Mouse (Mus musculus) spleen, adult 2 months (tissue): ENCODE measurements around the gene Top2a. TPM values are rescaled to one million over a fixed set of nuclear protein-coding genes. Genes with fewer than 3 reads are reported as not detected.
A peak's percentile ranks its signal among the peaks of the same experiment; 100 is the strongest.

Experiments used
- DNase-seq, 2 experiments: peaks; one replicate each; pipeline versions ENCODE4 v3.0.0 to v3.0.0-alpha.2; 2012 to 2021; ENCODE audit warnings: low spot score in 2 of 2, low read depth in 1 of 2
- H3K27ac ChIP-seq: fragments of 200-500 bp; 2 replicates; pipeline ENCODE4 v1.5.1; 2012; ENCODE audit warnings: low read length, inconsistent platforms; ENCODE audit not compliant: insufficient read depth
- H3K27me3 ChIP-seq: fragments of 200-500 bp; 2 replicates; pipeline ENCODE4 v1.6.1; 2012; ENCODE audit warnings: mild to moderate bottlenecking, moderate library complexity, low read length, inconsistent platforms; ENCODE audit not compliant: control insufficient read depth, insufficient read depth
- H3K36me3 ChIP-seq: fragments of 200-500 bp; 2 replicates; pipeline ENCODE4 v1.6.1; 2012; ENCODE audit warnings: mild to moderate bottlenecking, low read length, inconsistent platforms; ENCODE audit not compliant: control insufficient read depth, insufficient read depth
- H3K4me1 ChIP-seq: fragments of 200-500 bp; 2 replicates; pipeline ENCODE4 v1.6.1; 2011; ENCODE audit warnings: inconsistent platforms; ENCODE audit not compliant: control insufficient read depth, insufficient read depth, insufficient read length
- H3K4me3 ChIP-seq: fragments of 200-500 bp; 2 replicates; pipeline ENCODE4 v1.5.1; 2011; ENCODE audit warnings: mild to moderate bottlenecking, inconsistent platforms; ENCODE audit not compliant: insufficient read depth, insufficient read length; ENCODE audit errors: extremely low read depth
- CTCF ChIP-seq: fragments of 200-500 bp; IDR thresholded peaks from 2 replicates; pipeline ENCODE4 v1.5.1; 2011; ENCODE audit warnings: mild to moderate bottlenecking, inconsistent platforms; ENCODE audit not compliant: insufficient read depth, insufficient read length, insufficient replicate concordance; ENCODE audit errors: extremely low read depth
- POLR2A ChIP-seq: fragments of 200-500 bp; IDR thresholded peaks from 2 replicates; pipeline ENCODE4 v1.6.1; 2011; ENCODE audit warnings: low read depth, low read length, inconsistent platforms
- WGBS: fragments of 180-500 bp; shearing (Covaris S2); methylation state at CpG from one replicate; pipeline ENCODE4 v1.1.7; 2018; 5-methylcytosine and 5-hydroxymethylcytosine counted together
- polyA plus RNA-seq: library from polyadenylated mRNA; depleted of rRNA; stranded (reverse); fragments of >200 nt; gene quantifications from 2 replicates; pipeline ENCODE4 v1.2.3, GENCODE M21; 2012

The Top2a gene
- polyA plus RNA-seq, 1 experiment: 5.4 TPM

DNA sequence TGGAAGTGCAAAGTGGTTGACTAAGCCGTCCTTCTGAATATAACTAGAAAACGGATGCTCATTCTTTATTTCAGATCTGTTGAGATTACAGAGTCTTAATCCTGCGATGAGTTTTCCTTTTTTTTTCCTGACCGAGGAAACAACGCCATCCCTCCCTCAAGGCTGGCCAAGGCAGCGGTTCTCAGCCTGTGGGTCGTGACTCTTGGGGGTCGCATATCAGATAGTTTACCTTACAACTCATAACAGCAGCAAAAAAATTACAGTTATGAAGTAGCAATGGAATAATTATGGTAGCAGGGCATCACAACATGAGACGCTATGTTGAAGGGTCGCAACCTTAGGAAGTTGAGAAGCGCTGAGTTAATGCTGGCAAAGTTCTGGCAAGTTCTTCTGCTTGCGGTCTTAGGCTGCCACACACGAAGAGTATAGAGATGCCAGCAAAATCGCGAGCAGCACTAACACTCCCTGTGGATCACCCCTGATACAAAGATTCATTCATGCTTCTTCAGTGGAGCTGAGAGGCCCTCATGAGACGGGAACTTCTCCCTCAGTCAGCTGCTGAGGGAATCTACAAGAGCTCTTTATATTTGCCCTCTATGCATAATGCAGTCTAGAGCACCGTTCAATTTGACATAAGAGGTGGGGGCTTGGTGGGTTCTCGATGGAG, 612 bp upstream of the Top2a start:
- WGBS: 31% methylated on average over 18 of the region's 18 CpGs
- no peak for DNase-seq
- H3K27ac ChIP-seq: no peak overlapping the region
- no peaks in the 10 kb centered on the region; the same call in 1 of the 2 replicates for H3K4me1 ChIP-seq
- no peaks in the 10 kb centered on the region for H3K27me3 ChIP-seq
- peak overlapping the region; percentile 58 for H3K4me3 ChIP-seq
- H3K36me3 ChIP-seq: no peaks in the 10 kb centered on the region
- TF ChIP-seq CTCF (no peak), POLR2A (no peak; the same call in 1 of the 2 replicates)

DNA sequence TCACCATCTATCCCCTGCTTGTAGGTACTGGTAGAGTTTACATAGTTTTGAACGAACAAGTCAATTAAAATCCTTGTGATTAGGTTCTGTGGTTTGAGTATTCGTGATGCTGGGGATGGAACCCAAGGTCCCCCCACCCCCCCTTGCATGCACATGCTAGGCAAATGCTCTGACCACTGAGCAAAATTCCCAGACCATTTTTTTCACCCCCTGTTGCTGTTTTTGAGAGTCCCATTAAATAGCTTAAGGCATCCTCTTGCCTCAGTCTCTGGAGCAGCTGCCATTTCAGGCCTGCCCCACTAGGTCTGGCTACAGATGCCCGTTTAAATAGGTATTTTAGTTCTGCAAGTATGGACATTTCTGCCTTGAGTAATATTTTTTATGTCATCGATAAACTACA, 895 bp downstream of the Top2a start:
- no peaks in the 10 kb centered on the region; the same call in 1 of the 2 replicates for H3K4me1 ChIP-seq
- TF ChIP-seq CTCF (no peak), POLR2A (no peak)
- H3K27ac ChIP-seq: no peak overlapping the region
- no peak for DNase-seq
- peak overlapping the region; percentile 71 for H3K4me3 ChIP-seq
- WGBS: 6% methylated on average over 4 of the region's 4 CpGs
- H3K36me3 ChIP-seq: no peaks in the 10 kb centered on the region
- no peaks in the 10 kb centered on the region for H3K27me3 ChIP-seq

DNA sequence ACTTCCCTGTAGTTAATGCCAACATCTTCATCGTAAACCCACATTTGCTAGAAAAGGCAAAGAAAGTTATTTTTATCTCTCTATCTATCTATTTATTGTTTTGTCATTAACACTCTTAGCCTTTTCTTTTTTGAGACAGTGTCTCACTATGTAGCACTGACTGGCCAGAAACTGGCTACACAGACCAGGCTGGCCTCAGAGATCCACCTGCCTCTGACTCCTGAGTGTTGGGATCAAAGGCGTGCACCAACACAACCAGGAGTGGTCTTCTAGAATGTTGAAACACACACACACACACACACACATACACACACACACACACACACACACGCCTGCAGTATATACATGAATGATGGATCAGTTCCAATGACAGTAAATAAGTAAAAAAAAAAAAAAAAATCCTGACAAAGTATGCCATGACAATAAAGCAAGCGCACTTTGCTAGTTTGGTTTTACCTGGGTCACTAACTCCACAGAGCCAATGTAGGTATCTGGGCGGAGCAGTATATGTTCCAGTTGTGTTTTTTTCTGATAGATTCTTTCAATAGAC, 1.5 kb downstream of the Top2a start:
- no peak overlapping the region for H3K4me3 ChIP-seq
- 82% methylated on average over 5 of the region's 5 CpGs for WGBS
- no peak overlapping the region for H3K27ac ChIP-seq

DNA sequence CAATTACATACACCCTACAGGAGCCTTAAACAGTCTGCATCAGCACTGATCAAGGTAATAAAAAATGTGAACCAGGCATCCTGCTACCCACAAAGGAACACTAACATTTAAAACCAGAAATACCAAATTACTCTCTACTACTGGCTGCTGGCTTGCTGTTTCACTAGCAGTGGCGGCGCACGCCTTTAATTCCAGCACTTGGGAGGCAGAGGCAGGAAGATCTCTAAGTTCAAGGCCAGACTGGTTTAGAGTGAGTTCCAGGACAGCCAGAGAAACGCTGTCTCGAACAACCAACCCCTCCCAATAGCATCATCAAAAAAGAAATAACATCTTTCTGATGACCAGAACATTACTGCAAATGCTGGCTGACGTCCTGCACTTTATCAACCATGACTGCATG, 4.1 kb downstream of the Top2a start:
- Histone ChIP-seq H3K27me3 (no peaks in the 10 kb centered on the region), H3K27ac (no peak overlapping the region), H3K36me3 (no peaks in the 10 kb centered on the region)

More for the DNA sequence above, 1.5 kb downstream of the Top2a start:
- Histone ChIP-seq H3K27me3 (no peaks in the 10 kb centered on the region), H3K36me3 (no peaks in the 10 kb centered on the region), H3K4me1 (no peaks in the 10 kb centered on the region; the same call in 1 of the 2 replicates)
- TF ChIP-seq CTCF (no peak), POLR2A (no peak)
- no peak for DNase-seq

DNA sequence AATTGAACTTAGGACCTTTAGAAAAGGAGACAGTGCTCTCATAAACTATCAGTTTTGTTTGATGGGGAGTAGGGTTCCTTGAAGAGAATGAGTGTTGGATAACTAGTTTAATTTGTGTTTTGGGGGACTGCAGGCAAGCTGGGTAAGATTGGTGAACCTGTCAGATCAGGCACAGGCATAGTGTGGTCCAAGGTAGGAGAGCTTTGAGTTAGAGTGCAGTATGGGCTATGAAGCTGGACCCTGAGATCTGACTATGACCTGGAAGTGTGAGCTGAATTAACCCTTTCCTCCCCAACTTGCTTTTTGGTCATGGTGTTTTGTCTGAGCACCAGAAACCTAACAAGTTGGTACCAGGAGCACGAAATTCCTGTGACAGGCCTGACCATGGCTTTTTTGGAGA, 10.1 kb downstream of the Top2a start:
- 95% methylated on average over 1 of the region's 1 CpGs for WGBS
- DNase-seq: no peak
- Histone ChIP-seq H3K4me1 (no peaks in the 10 kb centered on the region), H3K27ac (no peak overlapping the region), H3K36me3 (no peaks in the 10 kb centered on the region; the same call in 1 of the 2 replicates), H3K4me3 (no peak overlapping the region), H3K27me3 (no peaks in the 10 kb centered on the region)
- TF ChIP-seq POLR2A: no peak
- TF ChIP-seq CTCF: no peak

More for the DNA sequence above, 4.1 kb downstream of the Top2a start:
- Histone ChIP-seq H3K4me1 (no peaks in the 10 kb centered on the region; the same call in 1 of the 2 replicates), H3K4me3 (no peak overlapping the region)
- 93% methylated on average over 6 of the region's 6 CpGs for WGBS
- no peak for TF ChIP-seq CTCF
- TF ChIP-seq POLR2A: no peak
- DNase-seq: no peak

DNA sequence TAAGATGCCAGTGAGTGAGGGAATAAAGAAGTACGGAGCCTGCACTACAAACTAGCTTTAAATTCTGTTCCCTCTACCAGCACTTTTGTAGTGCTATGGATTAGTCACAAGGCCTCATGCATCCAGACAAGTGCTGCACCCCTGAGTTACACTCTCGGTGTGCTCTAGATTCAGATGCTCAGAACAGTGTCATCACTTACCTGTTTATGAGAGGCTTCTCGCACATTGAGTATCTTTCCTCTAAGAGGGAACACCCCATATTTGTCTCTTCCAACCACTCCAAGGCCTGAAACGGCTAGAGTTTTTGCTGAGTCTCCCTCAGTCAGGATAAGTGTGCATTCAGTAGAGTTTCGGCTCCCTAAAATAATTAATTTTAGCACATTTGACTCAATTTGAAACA, 13.3 kb downstream of the Top2a start:
- 96% methylated on average over 5 of the region's 5 CpGs for WGBS
- no peak for TF ChIP-seq POLR2A
- H3K4me1 ChIP-seq: no peaks in the 10 kb centered on the region
- H3K27ac ChIP-seq: no peak overlapping the region
- no peaks in the 10 kb centered on the region for H3K27me3 ChIP-seq
- H3K4me3 ChIP-seq: no peak overlapping the region
- no peaks in the 10 kb centered on the region; the same call in 1 of the 2 replicates for H3K36me3 ChIP-seq
- no peak for DNase-seq

DNA sequence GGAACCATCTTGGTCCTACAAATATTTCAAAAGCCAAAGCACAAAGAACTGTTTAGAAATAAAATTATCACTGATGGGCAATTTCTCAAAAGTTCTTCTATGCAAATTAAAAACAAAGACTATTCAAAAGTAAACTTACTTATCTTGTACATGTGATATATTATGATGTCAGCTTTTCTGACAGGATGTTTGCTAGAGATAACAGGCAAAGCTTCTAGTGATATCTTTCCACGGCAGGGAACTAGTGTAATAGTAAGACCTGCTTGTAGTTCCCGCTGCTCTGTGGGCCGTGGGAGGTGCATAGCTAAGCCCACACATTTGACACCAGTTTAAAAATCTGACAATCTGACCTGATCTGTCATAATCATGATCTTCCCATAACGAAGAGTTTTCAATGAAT, 13.9 kb downstream of the Top2a start:
- H3K27me3 ChIP-seq: no peaks in the 10 kb centered on the region
- H3K4me1 ChIP-seq: no peaks in the 10 kb centered on the region
- WGBS: 70% methylated on average over 4 of the region's 4 CpGs
- DNase-seq: no peak
- no peak overlapping the region for H3K27ac ChIP-seq
- no peak overlapping the region for H3K4me3 ChIP-seq
- H3K36me3 ChIP-seq: peaks cover 1% of the 10 kb centered on the region
- TF ChIP-seq CTCF (no peak), POLR2A (no peak)

DNA sequence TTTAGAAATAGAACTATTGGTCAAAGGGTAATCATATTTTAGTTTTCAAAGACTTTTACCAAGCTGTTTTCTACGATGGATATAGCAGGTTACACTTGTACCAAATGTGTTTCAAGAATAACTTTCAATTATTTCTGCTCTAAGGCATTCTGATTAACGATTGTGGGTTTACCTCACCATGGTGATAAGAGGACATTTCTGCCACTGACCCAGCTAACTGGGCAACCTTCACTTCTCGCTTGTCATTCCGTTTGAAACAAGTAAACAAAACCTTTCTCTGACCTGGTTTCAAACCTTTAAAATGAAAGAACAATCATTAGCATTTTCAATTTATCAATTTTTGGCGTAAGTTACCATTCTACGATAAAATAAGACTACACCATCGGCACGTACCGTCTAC, 17.2 kb downstream of the Top2a start:
- Histone ChIP-seq H3K36me3 (peaks cover 3% of the 10 kb centered on the region), H3K4me3 (no peak overlapping the region), H3K27me3 (no peaks in the 10 kb centered on the region), H3K4me1 (no peaks in the 10 kb centered on the region), H3K27ac (no peak overlapping the region)
- TF ChIP-seq POLR2A (no peak), CTCF (no peak)
- DNase-seq: no peak
- 95% methylated on average over 9 of the region's 9 CpGs for WGBS
